Mouse (Mus musculus) kidney, adult 2 months (tissue): ENCODE results near the gene Gm3404.
"Not testable (repeated sequence)": the region's sequence is repeated elsewhere in the genome, so short reads cannot be mapped to it uniquely, and the experiment has no call there.

Experiments
- CTCF ChIP-seq: fragments of 200-500 bp; conservative IDR thresholded peaks from 2 replicates; pipeline ENCODE4 v1.5.1; 2011; ENCODE audit warnings: low read depth, mild to moderate bottlenecking, control low read depth, low read length, moderate library complexity, mixed read lengths; ENCODE audit not compliant: insufficient read depth, insufficient read length
- POLR2A ChIP-seq: fragments of 200-500 bp; IDR thresholded peaks from one replicate; pipeline ENCODE4 v1.6.1; 2011; ENCODE audit warnings: low read depth, low read length, control low read depth

DNA sequence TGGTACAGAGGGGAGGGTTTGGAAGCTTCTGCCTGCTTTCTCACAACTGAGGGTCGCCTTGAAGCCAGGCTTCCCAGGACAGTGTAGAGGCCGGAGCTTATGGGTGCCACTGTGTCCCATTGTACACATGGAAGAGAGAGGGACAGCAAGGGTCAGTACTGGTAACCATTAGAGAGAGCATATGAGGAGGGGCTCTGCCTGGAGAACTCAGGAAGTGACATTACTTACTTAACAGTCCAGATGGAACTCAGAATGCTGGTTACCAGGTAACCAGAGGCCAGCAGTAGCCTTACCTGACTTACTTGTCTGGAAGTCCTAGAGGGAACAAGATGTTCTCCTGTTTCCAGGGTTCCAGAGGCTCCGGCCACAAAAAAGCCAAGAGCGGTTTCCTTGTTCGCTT, 23.5 kb upstream of the Gm3404 start, which contains the start of gene 4930449I24Rik:
- not testable (repeated sequence) for TF ChIP-seq CTCF, POLR2A
